Mouse (Mus musculus) spleen, adult 12 weeks (tissue): ENCODE measurements around the gene Jkamp.
"Not testable (repeated sequence)": the region's sequence is repeated elsewhere in the genome, so short reads cannot be mapped to it uniquely, and the experiment has no call there.

Source experiments
- DNase-seq: peaks from one replicate; pipeline ENCODE4 v3.0.0; 2022; ENCODE audit warnings: low spot score

Gene Jkamp

GRCm38 (mm10) chr12:72085329-72086165 lies at the start of gene Jkamp, which contains the start of gene L3hypdh:
Jkamp (plus strand) TSS chr12:72085589.
L3hypdh (minus strand) TSS chr12:72085439.
- DNase-seq, result peak; percentile 94

- no peak for DNase-seq
These were observed 49.2 kb upstream of the Jkamp start for GRCm38 (mm10) chr12:72036097-72036661.

DNA sequence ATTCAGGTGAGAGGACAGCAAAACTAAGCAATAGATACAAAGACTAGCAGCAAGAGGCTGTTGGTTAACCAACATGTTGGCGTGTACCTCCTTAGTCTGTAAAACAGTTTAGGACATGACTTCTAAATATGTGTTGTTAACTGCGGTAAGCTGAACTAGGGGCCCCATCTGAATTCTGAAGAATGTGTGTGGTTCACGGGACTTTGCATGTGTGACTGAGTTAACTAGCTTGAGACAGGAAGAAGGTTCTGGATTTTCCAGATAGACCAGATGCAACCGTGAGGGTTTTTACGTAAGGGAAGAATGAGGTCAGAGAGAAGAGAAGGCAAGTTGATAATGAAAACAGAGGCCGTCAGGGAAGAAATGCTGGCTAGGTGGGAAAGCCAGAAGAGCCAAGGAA lies 48.3 kb upstream of the Jkamp start:
- DNase-seq, result no peak

DNA sequence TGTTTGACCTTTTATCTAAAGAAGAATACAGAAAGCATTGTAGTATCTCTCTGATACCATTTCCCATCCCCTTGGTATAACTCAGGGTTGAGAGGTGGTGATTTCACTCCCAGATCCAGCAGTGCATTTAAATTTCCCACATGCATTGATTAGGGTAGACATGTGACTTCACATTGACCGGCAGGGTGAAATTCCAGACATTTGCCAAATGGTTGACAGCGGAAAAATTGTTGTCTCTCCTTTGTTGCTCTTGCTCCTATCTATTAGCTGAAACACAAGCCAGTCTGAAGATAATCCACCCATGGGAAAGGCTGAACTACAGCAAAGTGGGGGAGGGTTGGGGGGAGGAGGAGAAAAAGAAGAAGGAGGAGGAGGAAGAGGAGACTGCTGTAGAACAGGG lies 46.5 kb upstream of the Jkamp start:
- no peak for DNase-seq

- DNase-seq, result no peak
These were observed 45.9 kb upstream of the Jkamp start for GRCm38 (mm10) chr12:72039501-72039900.

DNA sequence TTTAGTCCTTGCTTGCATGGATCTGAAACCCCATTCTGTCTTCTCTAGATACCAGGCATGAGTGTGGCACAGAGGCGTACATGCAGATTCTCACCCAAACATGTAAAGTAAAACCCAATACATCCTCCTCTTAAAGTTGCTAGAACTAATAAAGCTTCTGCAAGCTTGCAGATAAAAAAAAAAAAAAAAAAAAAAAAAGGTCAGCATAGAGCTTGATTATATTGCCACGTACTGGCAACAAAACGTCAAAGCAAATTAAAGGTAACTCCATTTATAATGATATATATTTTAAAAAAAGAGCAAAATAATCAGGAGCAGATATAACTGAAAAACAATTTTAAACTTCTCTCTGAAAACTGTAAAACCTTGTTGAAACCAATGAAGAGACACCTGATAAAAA lies 44.2 kb upstream of the Jkamp start:
- no peak for DNase-seq

DNA sequence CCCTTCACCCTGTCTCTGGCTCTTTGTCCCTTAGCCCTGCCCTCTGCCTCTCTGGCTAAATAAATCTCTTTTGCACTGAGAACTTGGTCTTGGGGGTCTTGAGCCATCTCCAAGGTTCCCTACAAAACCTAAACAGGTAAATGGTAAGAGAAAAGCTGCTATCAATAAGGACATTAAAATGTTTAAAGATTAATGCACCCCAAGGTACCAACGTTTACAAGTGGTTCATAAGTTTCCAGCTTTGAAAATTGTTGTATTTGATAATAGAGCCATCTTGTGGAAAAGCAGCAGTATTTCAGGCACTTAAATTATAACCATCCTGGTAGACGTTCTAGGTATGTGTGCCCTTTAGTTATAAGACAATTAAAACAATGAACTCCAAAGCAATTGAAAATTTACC lies 37.9 kb upstream of the Jkamp start:
- DNase-seq, result no peak

DNA sequence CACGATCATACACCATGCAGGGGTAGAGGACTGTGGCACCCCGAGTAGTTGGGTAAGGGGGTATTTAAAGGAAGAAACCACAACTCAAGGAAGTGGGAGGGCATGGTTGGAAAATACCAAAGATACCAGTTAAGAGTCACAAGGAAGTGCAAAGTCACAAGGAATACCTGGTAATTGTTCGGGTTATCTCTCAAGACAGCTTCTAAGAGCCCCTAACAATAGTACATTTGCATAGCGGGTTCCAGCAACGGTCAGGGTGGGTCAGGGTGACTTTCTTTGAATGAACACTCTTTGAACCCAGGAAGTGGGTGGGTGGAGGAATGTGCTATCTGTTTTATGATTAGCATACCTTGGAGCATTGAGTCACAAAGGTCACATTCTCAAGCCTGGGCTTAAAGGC lies 35.2 kb upstream of the Jkamp start:
- not testable (repeated sequence) for DNase-seq

DNA sequence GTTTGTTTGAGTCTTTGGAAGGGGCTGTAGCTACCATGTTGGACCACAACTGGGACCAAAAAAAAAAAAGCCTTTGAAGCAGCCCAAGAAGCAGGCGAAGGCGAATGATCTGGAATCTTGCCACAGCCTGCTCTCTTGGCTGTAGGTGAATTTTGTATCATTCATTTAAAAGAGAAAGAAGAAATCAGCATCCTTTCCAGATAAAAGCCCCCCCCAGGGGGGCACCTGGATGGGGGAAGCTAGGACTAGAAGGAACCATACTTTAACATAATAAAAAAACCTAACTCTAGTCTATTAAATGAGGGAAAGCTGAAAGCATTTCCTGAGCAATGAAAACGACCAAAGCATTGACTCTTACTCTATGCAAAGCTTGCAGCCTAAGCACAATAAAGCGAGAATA lies 34.6 kb upstream of the Jkamp start:
- DNase-seq, result no peak

- DNase-seq, result no peak
These were observed 32.8 kb upstream of the Jkamp start for GRCm38 (mm10) chr12:72052571-72052970.

DNA sequence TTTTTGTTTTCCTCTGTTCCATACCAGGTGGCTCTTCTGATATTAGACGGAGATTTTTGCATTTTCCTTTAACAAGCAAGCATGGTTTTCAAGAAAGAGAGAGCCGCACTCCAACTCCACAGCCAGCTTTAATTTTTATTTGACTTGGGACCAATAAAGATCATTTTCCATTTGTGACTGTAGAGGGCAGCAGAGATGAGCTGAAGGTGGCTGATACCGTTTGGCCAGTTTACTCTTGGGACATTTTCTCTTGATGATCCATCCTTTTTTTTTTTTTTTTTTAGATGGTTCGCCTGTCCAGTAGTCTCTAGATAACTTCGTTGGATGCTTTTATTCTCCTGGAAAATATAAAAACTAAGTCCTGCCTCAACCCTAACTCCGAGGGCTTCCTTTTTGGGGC lies 32.1 kb upstream of the Jkamp start:
- DNase-seq, result no peak

GRCm38 (mm10) chr12:72053851-72054250 lies 31.5 kb upstream of the Jkamp start:
- DNase-seq, result no peak

DNA sequence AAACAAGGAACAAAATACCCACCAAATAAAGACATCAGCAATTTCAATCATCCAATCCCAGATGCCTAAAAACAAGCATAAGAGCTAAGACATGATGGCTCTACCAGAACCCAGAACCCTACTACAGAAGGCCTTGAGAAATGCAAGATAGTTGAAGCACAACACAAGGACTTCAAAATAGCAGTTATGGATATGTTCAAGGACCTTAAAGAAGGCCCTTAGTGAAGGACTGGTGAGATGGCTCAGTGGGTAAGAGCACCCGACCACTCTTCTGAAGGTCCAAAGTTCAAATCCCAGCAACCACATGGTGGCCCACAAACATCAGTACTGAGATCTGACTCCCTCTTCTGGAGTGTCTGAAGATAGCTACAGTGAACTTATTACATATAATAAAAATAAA lies 27.6 kb upstream of the Jkamp start:
- DNase-seq, result no peak

- DNase-seq, result no peak
These were observed 15.6 kb upstream of the Jkamp start for GRCm38 (mm10) chr12:72069626-72070326.

DNA sequence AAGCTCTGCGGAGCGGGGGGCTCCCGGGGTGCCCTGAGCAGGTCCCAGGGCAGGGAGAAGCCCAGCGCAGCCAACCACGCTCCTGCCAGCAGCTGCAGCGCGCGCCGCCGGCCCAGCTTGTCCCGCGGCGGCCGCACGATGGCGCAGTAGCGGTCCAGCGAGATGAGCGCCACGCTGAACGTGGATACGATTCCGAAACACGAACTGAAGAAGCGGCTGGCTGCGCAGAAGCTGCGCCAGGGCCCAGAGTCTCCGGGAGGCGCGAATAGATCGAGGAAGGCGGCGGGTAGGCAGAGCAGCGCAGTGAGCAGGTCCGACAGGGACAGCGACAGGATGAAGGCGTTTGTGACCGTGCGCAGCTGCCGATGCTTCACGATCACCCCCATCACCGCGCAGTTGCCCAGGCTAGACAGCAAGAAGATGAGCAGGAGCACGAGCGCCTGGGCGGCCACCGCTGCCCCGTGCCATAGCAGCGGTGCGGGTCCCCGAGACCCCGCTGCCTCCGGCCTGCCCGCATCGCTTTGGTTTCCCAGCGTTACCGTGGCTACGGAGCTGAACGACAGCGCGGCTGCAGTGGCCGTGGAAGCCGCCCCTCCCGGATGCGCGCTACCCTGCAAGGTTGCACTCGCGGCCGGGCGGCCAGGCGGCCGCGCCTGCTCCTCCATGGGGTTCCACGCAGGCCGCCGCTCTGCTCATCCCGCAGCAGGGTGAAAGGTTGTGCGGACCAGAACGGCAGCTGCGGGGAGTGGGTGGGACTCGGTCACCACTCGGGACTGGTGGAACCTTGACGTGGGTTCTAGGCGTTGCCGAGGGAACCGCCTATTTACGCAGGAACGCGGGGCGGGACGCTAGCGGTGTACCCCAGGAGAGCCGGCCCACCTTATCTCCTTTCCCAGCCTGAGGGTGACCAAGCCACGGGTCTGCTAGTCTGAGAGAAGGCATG lies 14.8 kb upstream of the Jkamp start, which contains the start of gene Gpr135:
Gpr135 (minus strand) TSS at position 799 of the 943 bp plus-strand sequence.
- peak; percentile 53 for DNase-seq

DNA sequence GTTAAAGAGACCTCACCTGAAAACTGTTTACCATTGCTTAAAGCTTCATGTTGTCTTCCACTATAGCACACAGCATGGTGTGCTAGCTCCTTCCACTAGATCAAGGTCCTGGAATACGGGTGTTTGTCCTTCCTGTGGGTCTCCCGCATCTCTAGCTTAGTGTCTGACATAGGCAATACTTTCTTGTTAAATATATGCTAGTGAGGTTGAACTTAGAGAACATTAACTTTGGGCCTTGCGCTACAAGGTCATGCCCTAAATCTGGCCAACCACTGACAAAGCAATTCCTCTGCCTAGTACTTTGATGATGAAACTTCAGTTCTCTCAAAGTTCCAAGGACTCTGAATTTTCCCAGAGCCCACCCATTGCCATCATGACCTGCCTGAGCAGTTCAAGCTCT lies 7.1 kb upstream of the Jkamp start:
- no peak for DNase-seq

GRCm38 (mm10) chr12:72081961-72082360 lies 3.4 kb upstream of the Jkamp start:
- DNase-seq, result no peak

- DNase-seq, result no peak
These were observed 3.0 kb upstream of the Jkamp start for GRCm38 (mm10) chr12:72082370-72082769.

DNA sequence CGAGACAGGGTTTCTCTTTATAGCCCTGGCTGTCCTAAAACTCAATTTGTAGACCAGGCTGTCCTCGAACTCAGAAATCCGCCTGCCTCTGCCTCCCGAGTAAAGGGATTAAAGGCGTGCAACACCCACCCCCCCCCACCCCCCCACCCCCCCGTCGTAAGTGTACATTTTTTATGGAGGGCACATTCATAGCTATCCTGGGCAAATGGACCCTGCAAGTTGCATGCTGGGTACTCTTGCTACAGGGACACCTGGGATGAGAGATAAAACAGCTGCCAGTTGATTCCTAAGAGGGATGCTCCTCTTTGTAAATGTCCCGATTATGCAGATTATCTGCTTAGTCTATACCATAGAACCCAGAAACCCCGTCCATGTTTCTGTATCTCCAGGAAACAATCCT lies 2.1 kb upstream of the Jkamp start:
- DNase-seq, result no peak

GRCm38 (mm10) chr12:72084261-72085023 lies 947 bp upstream of the Jkamp start:
- DNase-seq, result no peak

DNA sequence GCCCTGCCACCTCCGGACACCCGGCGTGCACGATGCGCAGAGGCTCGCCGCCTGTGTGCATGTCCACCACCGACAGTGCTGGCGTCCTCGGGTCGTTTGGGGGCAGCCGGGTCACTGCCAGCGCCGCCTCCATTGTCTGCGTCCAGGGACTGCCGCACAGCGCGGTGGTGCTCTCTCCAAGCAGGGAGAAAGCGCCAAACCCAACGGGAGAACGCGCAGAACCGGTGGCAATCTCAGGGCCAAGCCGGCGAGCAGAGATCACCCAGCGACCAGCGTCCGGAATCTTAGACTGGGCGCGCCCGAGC lies 413 bp upstream of the Jkamp start:
- DNase-seq, result no peak
